Mouse (Mus musculus): ENCODE measurements around the gene Fgf12. TPM values are rescaled to one million over a fixed set of nuclear protein-coding genes. Genes with fewer than 3 reads are reported as not detected.

The Fgf12 gene
- total RNA-seq, 2 experiments from 2014 or later = 10.0 to 10.3 TPM

DNA sequence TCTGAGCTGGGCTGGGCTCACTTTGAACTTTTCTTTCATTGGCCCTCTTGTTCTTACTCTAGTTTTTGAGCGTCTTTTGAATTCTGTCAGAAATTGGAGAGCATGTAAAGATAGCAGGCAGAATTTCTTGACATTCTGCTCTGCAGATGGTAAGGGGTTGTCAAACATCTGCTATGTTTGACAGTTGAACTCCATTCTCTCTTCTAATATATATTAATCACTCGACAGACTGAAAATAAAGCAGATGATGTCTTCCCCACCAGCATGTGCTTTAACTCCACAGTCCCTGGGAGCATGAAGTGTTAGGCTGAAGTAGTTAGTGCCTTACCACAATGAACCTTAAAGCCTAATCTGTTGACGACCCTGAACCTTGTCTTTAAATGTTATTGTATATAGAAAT lies 267.9 kb downstream of the Fgf12 start:
- no peak for DNase-seq (ENCODE audit: low spot score in 2 of 2)

DNA sequence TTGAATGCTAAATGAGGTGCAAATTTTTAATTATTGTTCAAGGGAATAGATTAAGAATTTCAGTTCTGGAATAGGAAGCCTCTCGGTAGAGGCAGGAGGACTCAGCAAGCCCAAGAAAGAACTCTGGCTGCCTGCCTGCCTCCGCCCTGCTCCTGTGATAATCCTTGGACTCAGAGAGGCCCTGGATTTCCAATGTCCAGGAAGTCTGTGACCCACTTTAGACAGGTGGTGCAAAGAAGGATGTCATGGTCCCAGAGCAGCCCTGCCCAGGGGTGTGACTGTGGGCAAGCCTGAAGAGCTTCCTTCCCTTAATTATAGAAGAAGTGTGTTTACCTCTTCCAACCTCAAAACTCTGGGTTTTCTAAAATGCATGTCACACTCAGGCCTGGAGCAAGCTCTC lies 273.8 kb downstream of the Fgf12 start:
- no peak for DNase-seq (ENCODE audit: low spot score in 2 of 2)

DNA sequence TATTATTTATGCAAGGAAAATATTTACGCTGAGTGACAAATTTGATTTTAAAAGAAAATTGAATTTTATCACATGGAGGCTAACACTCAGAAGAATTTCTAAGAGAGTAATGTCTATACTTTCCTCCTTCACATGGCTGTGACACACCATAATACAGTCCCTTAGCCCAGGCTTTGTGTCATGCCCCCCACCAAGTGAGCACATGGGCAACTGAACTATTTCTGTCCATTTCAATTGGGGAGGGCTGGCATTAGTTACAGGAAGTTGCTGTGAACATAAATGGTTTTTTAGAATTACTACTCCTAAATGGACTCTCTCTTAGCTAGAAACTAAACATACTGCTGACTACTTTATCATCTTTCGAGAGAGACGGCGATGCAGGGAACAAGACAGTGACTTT lies 276.2 kb downstream of the Fgf12 start:
- no peak for DNase-seq (ENCODE audit: low spot score in 2 of 2)

DNA sequence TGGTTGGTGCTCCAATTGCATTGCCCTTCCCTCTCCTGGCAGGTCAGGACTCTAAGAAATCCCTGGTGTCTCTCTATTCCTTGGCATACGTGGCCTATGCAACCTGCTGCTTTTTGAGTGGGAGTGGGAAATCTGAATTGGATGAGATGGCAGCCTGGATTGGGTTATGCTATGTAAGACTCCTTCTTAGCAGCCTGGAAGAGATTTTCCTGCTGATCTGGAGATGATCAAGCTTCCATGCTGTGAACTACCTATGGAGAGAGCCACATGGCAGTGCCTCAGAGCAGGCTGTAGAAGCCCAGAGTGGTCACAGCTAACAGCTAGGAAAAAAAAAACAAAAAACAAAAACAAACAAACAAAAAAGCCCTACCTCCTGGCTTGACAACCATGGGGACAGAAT lies 277.3 kb downstream of the Fgf12 start:
- no peak for DNase-seq (ENCODE audit: low spot score in 2 of 2)

DNA sequence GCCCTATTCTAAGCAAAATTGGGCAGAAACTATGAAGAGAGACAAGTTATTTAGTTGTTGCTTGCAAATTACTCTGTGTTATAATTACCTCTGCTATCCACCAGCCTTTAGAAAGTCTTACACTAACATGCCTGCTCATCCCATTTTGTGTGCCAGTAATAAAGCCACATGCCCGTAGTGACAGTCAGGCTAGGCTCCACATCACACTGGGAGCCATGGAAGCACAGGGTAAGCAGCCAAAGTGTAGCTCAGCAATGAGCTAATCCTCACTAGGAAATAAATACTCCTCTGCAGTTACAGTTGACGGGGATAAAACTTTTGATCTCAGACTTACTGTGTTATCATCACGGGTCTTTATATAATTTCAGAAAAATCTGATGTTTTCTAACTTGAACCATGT lies 298.0 kb downstream of the Fgf12 start:
- DNase-seq (ENCODE audit: low spot score in 2 of 2) = no peak

DNA sequence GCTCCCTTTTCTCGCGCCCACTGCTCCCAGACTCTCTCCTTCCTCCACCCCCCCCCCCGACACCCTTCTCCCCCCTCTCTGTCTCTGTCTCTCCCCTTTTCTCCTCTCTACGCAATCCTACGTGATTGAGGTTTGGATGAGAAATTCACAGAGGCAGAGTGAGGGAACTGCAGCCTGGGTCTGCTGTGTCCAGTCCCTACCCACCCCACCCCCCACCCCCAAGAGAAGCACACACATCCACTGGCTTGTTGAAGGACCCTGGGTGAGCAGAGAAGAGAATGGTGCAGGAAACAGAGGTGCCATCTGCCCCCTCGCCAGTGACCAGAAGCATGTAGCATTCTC lies 305.8 kb downstream of the Fgf12 start:
- DNase-seq (ENCODE audit: low spot score in 2 of 2) = no peak

DNA sequence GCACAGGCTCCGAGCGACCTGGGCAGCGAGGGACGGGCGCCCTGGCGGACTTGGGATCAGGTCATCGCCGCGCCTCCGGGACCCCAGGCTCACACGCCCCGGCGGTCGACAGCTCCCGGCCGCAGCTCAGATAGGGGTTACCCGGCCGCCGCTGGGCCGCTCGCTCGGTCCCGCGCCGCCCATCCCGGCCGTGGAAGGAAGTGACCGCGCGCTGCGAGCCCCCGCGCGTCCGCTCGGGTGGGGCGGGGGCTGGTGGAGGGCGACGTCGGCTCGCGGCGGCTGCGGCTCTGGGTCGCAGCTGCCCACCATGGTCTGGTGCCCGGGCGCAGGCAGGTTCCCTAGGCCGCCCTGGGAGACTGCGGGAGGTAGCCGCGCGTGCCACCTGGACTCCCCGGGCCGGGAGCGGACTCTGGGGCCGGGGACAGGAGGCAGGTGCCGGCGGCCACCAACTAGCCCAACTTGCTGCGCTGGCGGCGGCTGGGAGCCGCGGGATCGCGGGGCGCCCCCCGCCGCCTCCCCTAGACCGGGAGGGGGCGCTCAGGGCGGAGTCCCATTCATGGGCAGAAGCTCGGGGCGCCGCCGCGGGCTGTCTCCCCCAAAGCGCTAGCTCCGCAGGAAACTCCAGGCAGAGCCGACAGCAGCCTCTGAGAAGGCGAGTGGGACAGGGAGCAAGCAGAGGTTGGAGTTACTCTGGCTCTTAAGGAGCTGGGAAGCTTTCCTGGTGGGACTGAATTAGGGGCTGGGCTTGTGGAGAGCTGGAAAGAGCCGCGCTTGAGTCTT lies 306.3 kb downstream of the Fgf12 start:
- DNase-seq (ENCODE audit: low spot score in 2 of 2) = no peak

DNA sequence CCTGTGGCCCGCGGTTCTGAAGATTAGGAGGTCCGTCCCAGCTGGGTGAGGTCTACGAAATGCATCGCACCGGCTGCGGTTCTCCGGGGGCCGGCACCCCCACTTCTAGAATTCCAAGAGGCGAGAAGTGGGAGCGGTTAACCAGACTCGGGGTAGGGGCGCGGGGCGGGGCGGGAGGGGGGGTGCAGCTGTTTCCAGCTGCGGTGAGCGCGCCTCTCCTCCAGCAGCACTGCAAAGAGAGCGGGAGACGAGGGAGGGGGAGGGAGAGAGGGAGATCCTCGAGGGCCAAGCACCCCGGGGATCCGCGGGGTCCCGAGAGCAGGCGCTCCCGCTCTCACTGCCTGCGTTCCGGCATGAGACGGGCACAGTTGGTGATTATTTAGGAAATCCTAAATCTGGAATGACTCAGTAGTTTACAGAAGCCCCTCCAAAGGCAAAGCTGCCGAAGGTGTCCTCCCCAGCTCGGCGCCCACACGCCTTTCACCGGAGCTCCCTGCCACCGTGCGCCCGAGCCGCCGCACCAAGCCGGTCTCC lies 307.0 kb downstream of the Fgf12 start:
- DNase-seq (ENCODE audit: low spot score in 2 of 2) = no peak

DNA sequence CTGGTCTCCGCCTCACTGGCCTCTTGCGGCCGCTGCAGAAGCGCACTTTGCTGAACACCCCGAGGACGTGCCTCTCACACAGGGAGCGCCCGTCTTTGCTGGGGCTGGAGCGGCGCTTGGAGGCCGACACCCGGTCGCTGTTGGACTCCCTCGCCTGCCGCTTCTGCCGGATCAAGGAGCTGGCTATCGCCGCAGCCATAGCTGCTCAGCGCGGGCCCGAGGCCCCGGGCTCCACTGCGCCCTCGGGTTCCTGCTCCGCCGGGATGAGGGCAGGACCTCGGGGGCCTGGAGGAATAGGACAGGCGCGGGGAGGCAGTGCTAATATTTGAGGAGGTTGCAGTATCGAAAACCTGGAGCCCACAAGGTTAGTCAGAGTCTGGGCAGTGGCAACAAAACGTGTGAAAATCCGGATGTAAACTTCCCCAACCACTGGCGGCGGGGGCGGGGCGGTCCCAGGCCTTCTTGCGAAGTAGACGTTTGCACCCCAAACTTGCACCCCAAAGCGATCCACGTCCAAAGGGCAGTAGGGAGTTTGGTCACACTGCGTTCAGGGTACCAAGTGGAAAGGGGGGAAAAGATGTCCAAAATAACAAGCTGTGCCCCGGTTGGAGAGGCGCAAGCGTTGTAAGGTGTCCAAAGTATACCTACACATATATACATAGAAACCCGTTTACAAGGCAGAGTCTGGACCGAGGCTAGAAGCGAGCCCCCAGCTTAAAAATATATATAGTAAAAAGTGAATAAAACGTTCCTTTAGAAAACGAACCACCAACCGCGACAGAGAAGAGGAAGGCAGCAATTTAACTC lies 307.7 kb downstream of the Fgf12 start:
- DNase-seq (ENCODE audit: low spot score in 2 of 2) = peak in 1 of 2 experiments; percentile 8

DNA sequence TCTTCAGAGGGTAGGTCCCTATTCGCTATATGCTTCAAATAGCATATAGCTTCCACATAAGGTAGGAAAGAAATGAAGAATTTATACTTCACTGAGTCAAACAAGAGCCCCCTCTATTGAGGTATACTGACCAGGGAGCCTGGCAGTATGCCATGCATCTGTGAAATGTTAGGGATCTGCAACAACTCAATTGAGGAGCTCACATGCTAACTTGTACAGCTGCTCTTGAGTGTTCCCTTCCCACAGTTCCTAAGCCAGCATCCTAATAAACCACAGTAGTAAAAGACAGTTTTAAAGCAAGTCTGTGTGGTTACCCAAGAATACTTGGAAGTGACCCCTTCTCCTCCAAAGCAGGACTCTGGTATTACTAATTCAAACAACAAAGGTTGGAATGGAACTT lies 331.3 kb downstream of the Fgf12 start:
- DNase-seq (ENCODE audit: low spot score in 2 of 2) = no peak

DNA sequence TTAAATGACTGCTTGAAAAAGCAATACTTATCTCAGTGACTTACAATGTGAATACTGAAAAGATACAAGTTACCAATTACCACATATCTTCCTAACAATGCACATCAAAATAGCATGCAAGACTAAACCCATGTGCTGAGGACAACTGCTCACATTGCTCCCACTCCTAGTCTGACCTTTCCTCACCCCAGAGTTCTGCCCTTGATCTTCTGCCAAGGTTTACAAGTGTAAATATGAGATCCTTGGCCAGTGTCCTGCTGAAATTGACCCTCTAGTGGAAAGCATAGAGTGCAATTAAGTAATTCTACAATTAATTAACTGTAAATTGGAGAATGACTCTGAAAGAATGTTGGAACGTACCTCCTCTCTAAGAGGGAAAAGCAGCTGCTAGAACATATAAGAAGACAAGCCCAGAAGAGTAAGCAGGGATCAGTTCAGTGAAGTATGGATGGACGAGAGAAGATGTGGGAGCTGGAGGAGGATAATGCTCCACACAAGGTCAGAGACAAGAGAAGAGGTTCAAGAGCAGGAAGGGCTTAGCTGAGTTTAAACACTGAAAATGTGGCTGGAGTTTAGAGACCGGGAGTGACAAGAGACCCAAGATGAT lies 333.1 kb downstream of the Fgf12 start:
- no peak for DNase-seq (ENCODE audit: low spot score in 2 of 2)

DNA sequence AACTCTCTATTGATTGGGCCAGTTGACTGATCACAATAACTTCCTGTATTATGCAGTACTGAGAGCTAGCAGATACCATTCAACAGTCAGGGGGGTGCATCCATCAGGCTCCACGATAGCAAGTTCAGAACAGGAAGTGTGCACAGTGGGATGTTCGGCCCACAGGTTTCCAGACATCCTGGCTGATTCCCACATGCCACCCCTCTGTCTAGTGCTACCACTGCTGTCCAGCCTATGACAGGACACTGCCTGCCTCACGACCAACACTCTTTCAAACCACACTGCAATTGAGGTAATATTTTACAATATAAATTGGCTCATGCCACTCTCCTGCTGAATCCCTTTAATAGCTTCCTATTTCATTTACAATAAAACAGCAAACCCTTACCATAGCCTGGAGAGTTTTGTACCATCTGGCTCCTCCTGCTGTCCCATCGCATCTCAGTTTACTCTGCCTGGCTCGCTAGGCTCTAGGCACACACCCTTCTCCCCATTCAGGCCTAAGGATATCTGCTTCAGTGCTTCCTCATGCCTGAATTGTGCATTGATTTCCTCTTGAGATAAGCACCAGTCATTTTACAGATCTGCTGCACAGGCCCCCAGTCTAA lies 341.6 kb downstream of the Fgf12 start:
- DNase-seq (ENCODE audit: low spot score in 2 of 2) = no peak

DNA sequence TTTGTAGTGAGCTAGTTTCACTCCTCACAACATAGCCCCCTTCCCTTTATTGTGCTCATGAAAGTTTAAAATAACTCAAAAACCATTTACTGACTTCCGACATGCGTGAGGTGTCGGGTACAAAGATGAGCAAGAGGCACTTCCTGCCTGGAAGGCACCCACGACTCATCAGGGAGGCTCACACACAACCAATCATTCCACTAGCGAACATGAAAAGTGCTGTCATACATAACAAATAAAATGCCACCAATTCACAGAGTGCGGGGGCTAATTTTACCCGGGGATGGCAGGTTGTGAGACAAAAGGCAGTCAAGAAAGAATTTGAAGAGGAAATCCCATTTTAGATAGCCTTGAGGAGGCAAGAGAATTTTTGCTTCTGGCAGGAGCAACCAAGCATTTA lies 344.6 kb downstream of the Fgf12 start:
- no peak for DNase-seq (ENCODE audit: low spot score in 2 of 2)

DNA sequence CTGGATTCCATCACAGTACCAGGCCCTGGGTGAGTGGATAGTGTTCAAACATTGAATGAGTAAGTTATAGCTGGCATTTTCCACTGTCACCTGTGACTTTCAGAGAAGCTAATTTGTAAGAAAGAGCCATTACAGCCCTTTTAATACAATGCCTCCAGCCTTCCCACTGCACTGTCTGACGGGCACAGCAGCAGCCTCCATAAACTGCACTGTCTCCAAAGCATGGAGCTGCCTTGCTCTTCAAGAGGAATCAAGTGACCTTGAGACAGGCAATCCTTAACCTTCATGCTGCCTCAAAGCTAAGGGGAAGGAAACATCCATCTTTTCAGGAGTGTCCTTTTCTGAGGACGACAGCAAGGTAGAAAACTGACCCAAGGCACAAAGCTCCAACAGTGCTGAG lies 345.0 kb downstream of the Fgf12 start:
- DNase-seq (ENCODE audit: low spot score in 2 of 2) = no peak

DNA sequence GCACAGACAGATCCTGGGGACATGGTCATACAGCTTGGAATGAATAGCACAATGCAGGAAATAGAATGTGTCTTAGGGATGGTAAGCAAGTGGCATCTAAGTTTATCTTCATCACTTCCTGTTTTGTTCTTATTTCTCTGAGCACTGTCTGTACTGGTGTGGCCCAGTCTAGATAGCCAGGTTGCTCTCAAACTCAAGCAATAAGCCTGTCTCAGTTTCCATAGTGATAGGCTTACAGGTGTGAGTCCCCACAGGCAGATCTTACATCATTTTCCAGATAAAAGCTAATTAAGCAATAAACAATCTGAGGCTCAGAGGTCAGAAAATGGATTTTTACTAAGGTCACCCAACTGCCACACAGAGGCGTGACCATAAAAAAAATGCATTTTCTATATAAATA lies 348.7 kb downstream of the Fgf12 start:
- DNase-seq (ENCODE audit: low spot score in 2 of 2) = no peak

DNA sequence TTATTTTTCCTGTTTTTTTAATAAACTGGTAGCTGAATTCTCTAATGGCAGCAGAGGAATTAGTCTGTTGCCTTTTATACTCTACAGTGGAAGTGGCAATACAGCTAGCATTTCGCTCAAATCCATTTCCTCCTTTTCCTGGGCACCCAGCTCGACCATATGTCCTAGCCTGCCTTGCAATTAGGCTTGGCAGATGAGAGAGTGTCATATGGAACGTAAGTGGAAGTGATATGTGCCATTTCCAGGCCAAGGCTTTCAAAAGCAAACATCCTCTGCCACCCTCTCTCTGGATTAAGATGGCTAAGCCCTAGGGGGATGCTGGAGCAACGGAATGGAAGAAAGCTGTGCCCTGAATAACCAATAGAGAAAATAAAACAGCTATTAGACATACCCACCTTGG lies 350.2 kb downstream of the Fgf12 start:
- no peak for DNase-seq (ENCODE audit: low spot score in 2 of 2)

DNA sequence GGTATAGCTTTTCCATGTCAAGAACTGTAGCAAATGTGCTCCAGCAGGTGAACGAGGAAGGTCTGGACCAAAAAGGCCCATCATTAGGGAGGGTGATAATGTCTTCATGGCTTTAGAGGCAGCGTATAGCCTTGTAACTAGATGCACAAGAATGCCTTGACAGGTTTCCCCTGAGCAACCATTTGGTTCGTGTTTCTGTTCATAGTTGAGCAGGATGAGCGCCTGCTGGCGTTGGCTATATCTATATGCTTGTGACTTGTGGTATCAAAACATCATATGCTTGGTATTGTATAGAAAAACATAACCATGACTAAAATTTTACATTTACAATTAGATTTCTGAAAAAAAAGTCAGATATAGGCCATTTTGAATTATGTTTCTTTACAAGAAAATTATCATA lies 361.6 kb downstream of the Fgf12 start:
- no peak for DNase-seq (ENCODE audit: low spot score in 2 of 2)

DNA sequence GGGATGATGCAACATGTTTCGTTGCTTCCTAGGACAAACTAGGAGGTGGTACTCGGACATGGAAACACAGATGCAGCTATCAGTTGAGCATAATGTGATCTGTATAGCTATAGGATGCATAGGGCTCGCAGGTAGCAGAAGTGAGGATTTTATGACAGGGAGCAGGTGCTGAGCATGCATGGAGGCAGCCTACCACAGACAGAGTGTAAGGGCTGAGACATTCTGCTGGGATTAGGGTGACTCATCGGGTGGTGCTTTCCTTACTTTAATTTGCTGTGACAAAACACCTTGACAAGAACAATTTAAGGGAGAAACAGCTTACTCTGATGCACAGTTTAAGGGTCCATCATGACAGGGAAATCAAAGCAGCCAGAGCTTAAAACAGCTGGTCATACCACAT lies 363.8 kb downstream of the Fgf12 start:
- DNase-seq (ENCODE audit: low spot score in 2 of 2) = no peak

DNA sequence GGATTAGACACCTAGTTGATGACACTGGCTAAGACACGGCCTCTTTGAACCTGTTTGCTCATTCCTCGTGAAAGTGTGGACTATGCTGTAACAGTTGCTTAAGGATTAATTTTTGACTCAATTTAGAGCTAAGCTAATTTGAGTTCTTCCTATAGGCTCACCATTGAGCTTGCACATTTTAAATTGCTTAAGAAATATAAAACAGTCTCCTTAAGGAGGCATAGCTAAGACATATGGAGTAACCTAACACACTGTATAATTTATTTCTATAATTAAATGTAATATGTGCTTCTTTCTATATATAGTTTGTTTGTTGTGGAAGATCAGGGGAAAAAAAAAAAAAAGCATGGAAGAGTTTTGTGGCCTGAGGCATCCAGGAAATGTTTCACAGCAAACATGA lies 378.1 kb downstream of the Fgf12 start:
- DNase-seq (ENCODE audit: low spot score in 2 of 2) = no peak

DNA sequence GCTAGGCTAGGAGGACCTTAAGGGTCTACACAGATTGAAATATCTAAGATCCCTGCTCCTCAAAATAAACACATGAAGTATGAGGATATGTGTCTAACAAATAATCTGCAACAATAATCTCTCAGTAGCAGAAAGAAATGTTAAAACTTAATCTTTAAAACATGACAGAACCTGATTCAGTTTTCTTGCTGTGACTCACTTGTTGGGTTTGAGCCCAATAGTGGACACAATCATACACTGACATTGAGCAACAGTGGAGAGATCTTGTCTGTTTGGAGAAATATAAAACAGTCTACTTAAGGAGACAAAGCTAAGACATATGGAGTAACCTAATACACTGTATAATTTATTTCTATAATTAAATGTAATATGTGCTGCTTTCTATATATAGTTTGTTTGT lies 379.6 kb downstream of the Fgf12 start:
- no peak for DNase-seq (ENCODE audit: low spot score in 2 of 2)

DNA sequence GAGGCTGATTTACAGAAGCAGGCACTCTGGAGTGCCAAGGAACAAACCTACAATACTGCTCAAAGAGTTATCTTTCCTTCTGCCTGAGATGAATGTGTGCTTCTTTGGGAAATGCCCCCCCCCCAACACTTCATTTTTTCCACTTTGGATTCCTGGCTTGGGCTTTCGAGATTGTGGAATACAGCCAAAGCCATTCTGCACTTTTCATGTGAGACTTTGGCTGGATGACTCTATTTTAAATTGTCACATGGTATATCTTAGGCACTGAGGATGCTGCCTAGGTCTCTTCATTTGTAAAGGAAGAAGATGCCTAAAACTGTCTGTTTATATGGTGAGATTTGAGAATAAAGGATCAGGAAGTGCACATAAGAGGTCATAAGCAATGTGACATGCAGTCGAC lies 402.2 kb downstream of the Fgf12 start:
- no peak for DNase-seq (ENCODE audit: low spot score in 2 of 2)

DNA sequence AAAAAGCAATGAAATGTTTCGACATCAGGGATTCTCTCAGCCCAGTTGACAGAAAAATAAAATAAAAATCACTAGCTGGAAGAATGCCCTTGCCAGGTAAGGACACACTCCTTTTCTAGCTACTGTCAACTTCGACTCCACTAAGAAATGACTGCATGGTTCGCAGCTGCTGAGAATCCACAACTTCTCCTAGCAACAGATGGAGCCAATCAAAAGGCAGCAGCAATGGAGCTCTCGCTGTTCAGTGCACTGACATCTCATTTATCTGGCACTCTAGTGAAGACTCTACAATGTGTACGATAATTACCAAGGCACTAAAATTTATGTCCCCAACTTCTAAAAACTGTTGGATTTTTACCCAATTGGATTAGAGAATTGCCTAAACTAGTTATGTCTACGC lies 407.5 kb downstream of the Fgf12 start:
- no peak for DNase-seq (ENCODE audit: low spot score in 2 of 2)
